In the genomic region with DNA sequence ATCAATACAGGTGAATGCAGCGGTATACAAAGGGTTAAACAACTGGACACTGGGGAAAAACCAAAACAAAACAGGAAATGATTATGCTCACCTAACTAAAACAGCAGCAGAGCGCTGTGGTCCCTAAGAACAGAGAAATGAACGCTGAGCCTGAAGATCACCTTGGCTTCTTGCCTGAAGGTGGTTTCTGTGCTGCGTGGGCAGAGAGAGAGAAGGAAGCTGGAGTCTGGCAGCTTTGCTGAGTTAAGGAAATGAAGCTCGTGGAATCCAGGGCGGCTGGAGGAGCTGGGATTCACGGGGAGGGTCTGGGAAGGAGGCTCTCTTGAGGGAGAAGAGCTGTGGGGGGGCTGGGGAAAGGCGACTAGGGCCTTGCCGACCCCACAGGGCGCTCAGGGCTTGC, we compare ENCODE assay signal across 19 mouse cellular contexts. TPM values are rescaled to one million over a fixed set of nuclear protein-coding genes. Genes with fewer than 3 reads are reported as not detected.
DNase-seq lines count a peak whose midpoint lies in the region; TF ChIP-seq lines count a peak whose summit lies in the region.
"Had no signal": no experiment of that assay in that cellular context is flagged by ENCODE, and none has a peak within 500 bp of the region (broad histone marks: within the 10 kb centered on the region; RNA-seq: fewer than 3 reads in every experiment).

No protein-coding gene starts in this region.

- intact Hi-C loops in left cerebral cortex, postnatal 4 days (cut with DNase I) = loop anchor here (10.0 kb wide), 1 partner anchor 137 kb away; a partner anchor contains a TSS
- intact Hi-C loops in left cerebral cortex, adult 2 months (cut with DNase I) = no loop called here

- peak overlapping the region; percentile 40; the same call in 1 of the 2 replicates for H3K27ac ChIP-seq in cortical plate, adult 2 months (ENCODE audit: insufficient read depth, low read length)
- peak overlapping the region; percentile 61 for H3K27ac ChIP-seq in left cerebral cortex, adult 2 months
- no peak overlapping the region for H3K27ac ChIP-seq in limb, embryonic 10.5 days
- H3K27ac ChIP-seq: kidney, postnatal 0 days; midbrain, embryonic 15.5 days had no signal

- no peaks in the 10 kb centered on the region for H3K9me3 ChIP-seq in limb, embryonic 10.5 days (replicated peaks)
- H3K9me3 ChIP-seq: midbrain, embryonic 15.5 days had no signal

- no peak overlapping the region for H3K4me3 ChIP-seq in cortical plate, adult 2 months (ENCODE audit: insufficient read depth, low read length)
- no peak overlapping the region for H3K4me3 ChIP-seq in left cerebral cortex, adult 2 months
- H3K4me3 ChIP-seq in limb, embryonic 10.5 days = no peak overlapping the region
- H3K4me3 ChIP-seq: megakaryocyte, embryonic 14.5 days; midbrain, embryonic 15.5 days had no signal

- TF ChIP-seq CTCF in cortical plate, adult 2 months (IDR thresholded peaks at IDR 0.05; ENCODE audit: extremely low read depth, insufficient read depth, low read length) = no peak
- no peak for TF ChIP-seq CTCF in left cerebral cortex, adult 2 months (IDR thresholded peaks at IDR 0.05)

- peaks cover 7% of the 10 kb centered on the region; the same call in 1 of the 2 replicates for H3K4me1 ChIP-seq in cortical plate, adult 2 months (ENCODE audit: control insufficient read depth, insufficient read depth, low read length)
- peaks cover 2% of the 10 kb centered on the region; the same call in 1 of the 2 replicates for H3K4me1 ChIP-seq in limb, embryonic 10.5 days
- H3K4me1 ChIP-seq: midbrain, embryonic 15.5 days had no signal

- no peaks in the 10 kb centered on the region for H3K36me3 ChIP-seq in limb, embryonic 10.5 days
- H3K36me3 ChIP-seq: midbrain, embryonic 15.5 days had no signal

- no peaks in the 10 kb centered on the region for H3K27me3 ChIP-seq in limb, embryonic 10.5 days (ENCODE audit: low read depth, poor library complexity, severe bottlenecking)
- H3K27me3 ChIP-seq: midbrain, embryonic 15.5 days had no signal

- peak; percentile 63 for DNase-seq in left cerebral cortex, adult 11 months (ENCODE audit: low spot score)
- no peak for DNase-seq in left cerebral cortex, postnatal 4 days
- peak in 1 of 2 experiments; percentile 59 for DNase-seq in left cerebral cortex, adult 2 months (ENCODE audit: extremely low spot score in 1 of 2, low spot score in 2 of 2)
- DNase-seq in right cerebral cortex, postnatal 25 days = peak; percentile 51
- no peak for DNase-seq in limb, embryonic 10.5 days (ENCODE audit: low spot score)
- DNase-seq in cerebellum, adult 11 months = no peak
- DNase-seq: adrenal gland, adult 2 months; cerebellum, adult 11-12 months; cerebellum, postnatal 14 days; gastrocnemius, postnatal 36 days; kidney, adult 11 months; liver; lung, postnatal 10 days; spleen, adult 18-20 months; thymus, adult 18-20 months had no signal

- TF ChIP-seq POLR2A in cortical plate, adult 2 months (IDR thresholded peaks at IDR 0.05; ENCODE audit: extremely low read depth, insufficient read depth, low read length) = no peak

- WGBS in limb, embryonic 10.5 days = 76% methylated on average over 10 of the region's 10 CpGs

RNA-seq across cellular contexts. Expression of a gene that starts 8.2 kb away (rescaled TPM):
- 10 to 100 TPM; 24.8 to 30.1 TPM for total RNA-seq in left cerebral cortex, postnatal 4 days (2021)
- polyA plus RNA-seq in cortical plate, adult 2 months (2012; rRNA removed) = 142 and 171 TPM in 2 replicates
- total RNA-seq in left cerebral cortex, adult 2 months (2021) = 100 to 1,000 TPM; 282 to 283 TPM
- 0.66 and 1.2 TPM in 2 replicates for polyA plus RNA-seq in limb, embryonic 10.5 days (2016; fragmentation: Nextera tagmentation; extraction: Ambion mirVana)

Comparison
In these comparisons a context has a peak if more than half of its experiments do, and no peak if none do; other contexts are left out.
1. DNase-seq: peak in left cerebral cortex, adult 11 months (single experiment) and right cerebral cortex, postnatal 25 days (single experiment); none in left cerebral cortex, postnatal 4 days (single experiment), limb, embryonic 10.5 days (single experiment) and cerebellum, adult 11 months (single experiment).
2. RNA of a gene that starts 8.2 kb away (total RNA-seq): 282 to 283 TPM in left cerebral cortex, adult 2 months; 24.8 to 30.1 TPM in left cerebral cortex, postnatal 4 days; every median in the first group is over 4 times any median in the second.